Mouse (Mus musculus): ENCODE measurements at regions not wholly inside any gene's neighbourhood (a gene's known extent, or its start where the extent isn't known, plus 50 kb on each side); places are given as distances from the start of the nearest gene placed in this dataset.
"Not testable (repeated sequence)": the region's sequence is repeated elsewhere in the genome, so short reads cannot be mapped to it uniquely, and the experiment has no call there.

DNA sequence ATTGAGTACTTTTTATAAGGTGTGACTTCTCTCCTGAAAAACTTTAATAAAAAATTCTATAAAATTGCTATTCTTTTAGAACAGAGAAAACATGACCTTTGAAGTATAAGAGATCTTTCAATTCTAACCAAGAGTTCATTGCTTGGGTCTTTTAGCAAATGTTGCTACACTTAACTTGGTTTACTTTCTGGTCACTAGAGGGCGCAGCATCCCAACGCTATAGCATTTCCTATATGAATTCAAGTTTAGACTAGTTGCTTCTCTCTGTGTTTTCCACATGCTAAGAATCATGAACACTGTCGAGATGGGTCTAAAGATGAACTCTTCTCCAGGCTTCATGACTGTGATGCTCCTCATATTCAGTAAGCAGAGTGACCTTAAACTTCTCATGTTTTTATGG, 544.3 kb downstream of the Dad1 start:
- WGBS: 8% methylated on average over 3 of the region's 3 CpGs
- peak; percentile 50 for DNase-seq (ENCODE audit: low spot score)
- H3K4me2 ChIP-seq (ENCODE audit: low read length): not testable (repeated sequence)

DNA sequence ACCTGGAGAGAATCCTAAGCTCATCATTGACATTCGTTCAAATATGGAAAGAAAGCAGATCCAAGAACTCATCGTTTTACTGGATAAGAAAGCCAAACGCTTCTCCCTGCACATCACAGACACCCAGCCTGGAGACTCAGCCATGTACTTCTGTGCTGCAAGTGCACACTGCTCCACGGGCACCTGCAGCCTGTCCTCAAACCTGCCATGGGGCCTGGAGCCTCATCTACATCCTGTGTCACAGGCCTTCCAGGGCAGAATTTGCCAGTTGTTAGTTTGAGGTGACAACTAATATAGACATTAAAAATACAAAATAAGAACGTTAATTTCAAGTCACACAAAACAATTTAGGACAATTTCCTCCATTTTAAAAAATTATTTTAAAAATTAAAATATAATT, 549.6 kb downstream of the Dad1 start:
- not testable (repeated sequence) for ATAC-seq (replicated peaks; ENCODE audit: low FRiP score, low read depth); H3K9me3 ChIP-seq (replicated peaks; ENCODE audit: low read length); H3K4me3 ChIP-seq (replicated peaks; ENCODE audit: low read depth, low read length); H3K4me1 ChIP-seq (replicated peaks; ENCODE audit: insufficient read depth, low read length); H3K4me2 ChIP-seq (ENCODE audit: low read length); H3K27me3 ChIP-seq (ENCODE audit: insufficient read depth, low read length); H3K36me3 ChIP-seq (ENCODE audit: insufficient read depth, low read length); DNase-seq (ENCODE audit: low spot score); H3K9ac ChIP-seq (ENCODE audit: low read depth, low read length); H3K27ac ChIP-seq
- WGBS: 85% methylated on average over 5 of the region's 5 CpGs

More for the DNA sequence above, 544.3 kb downstream of the Dad1 start:
- TF ChIP-seq CTCF (IDR thresholded peaks at IDR 0.05; ENCODE audit: low read depth): peak; percentile 66
- H3K27me3 ChIP-seq (ENCODE audit: insufficient read depth, low read length); H3K27ac ChIP-seq; ATAC-seq (replicated peaks; ENCODE audit: low FRiP score, low read depth); H3K4me3 ChIP-seq (replicated peaks; ENCODE audit: low read depth, low read length); H3K4me1 ChIP-seq (replicated peaks; ENCODE audit: insufficient read depth, low read length); H3K9ac ChIP-seq (ENCODE audit: low read depth, low read length); H3K9me3 ChIP-seq (replicated peaks; ENCODE audit: low read length); H3K36me3 ChIP-seq (ENCODE audit: insufficient read depth, low read length): not testable (repeated sequence)

DNA sequence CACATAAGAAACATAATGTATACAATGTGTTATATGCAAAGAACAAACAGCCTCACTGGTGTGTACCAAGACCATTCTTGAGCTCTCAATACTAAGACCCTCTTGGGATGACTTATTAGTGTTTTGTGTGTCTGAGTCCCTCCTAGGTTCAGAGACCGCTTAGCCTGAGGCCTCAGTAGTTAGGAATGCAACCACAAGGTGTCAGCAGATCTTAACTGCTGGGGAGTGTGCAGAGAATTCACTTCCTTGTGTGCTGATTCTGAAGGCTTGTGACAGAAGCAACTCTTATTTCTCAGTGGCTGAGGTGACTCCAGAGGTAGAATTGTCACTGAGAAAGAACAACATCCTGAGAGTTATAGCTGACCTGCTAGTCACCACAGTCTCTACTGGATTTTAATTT, 550.3 kb downstream of the Dad1 start:
- not testable (repeated sequence) for DNase-seq (ENCODE audit: low spot score); ATAC-seq (replicated peaks; ENCODE audit: low FRiP score, low read depth); H3K4me1 ChIP-seq (replicated peaks; ENCODE audit: insufficient read depth, low read length); H3K4me2 ChIP-seq (ENCODE audit: low read length); H3K4me3 ChIP-seq (replicated peaks; ENCODE audit: low read depth, low read length); H3K27ac ChIP-seq; H3K9me3 ChIP-seq (replicated peaks; ENCODE audit: low read length); H3K9ac ChIP-seq (ENCODE audit: low read depth, low read length); H3K27me3 ChIP-seq (ENCODE audit: insufficient read depth, low read length); H3K36me3 ChIP-seq (ENCODE audit: insufficient read depth, low read length)
- peak; percentile 48 for TF ChIP-seq CTCF (IDR thresholded peaks at IDR 0.05; ENCODE audit: low read depth)
- 17% methylated on average over 1 of the region's 1 CpGs for WGBS

DNA sequence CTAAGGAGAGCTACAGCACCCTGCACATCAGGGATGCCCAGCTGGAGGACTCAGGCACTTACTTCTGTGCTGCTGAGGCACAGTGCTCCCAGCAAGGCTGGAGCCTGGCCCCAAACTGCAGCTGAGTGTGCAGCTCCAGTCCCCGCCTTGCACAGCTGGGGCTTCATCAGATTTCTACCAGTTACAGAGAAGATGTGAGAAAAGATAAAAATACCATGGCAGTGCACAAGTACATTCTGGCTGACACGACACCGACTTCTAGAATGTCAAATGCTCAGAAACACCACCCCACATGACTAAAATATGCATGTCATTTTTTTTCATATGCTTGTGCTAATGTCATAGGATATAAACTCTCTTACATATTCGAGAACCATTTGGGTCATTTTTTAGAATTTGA, 569.8 kb downstream of the Dad1 start:
- H3K4me1 ChIP-seq (replicated peaks; ENCODE audit: insufficient read depth, low read length); H3K27ac ChIP-seq; H3K27me3 ChIP-seq (ENCODE audit: insufficient read depth, low read length); H3K36me3 ChIP-seq (ENCODE audit: insufficient read depth, low read length); H3K4me3 ChIP-seq (replicated peaks; ENCODE audit: low read depth, low read length); H3K4me2 ChIP-seq (ENCODE audit: low read length); DNase-seq (ENCODE audit: low spot score); H3K9ac ChIP-seq (ENCODE audit: low read depth, low read length); ATAC-seq (replicated peaks; ENCODE audit: low FRiP score, low read depth); H3K9me3 ChIP-seq (replicated peaks; ENCODE audit: low read length): not testable (repeated sequence)
- 62% methylated on average over 4 of the region's 4 CpGs for WGBS

DNA sequence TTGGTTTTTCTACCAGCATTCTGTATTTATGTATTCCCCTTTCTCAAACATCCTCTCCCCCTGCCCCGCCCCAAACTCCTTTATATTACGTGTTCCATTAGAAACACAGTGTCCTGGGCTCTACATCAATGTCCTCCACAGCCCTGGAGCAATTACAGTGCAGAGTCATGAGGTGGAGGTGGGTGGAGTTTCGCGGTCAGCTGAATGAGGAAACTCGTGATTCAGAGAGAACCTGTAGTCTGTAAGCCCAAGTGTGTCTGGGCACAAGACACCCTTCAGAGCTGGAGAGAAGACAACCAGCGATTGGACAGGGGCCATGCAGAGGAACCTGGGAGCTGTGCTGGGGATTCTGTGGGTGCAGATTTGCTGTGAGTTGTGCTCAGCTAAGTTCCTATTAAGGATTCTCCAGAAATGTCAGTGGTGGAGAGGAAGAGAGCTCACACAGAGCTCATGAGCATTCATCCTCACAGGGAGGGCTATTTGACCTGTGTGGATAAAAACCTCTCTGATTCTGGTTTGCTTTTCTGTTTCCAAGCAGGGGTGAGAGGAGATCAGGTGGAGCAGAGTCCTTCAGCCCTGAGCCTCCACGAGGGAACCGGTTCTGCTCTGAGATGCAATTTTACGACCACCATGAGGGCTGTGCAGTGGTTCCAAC, 570.4 kb downstream of the Dad1 start:
- H3K27me3 ChIP-seq (ENCODE audit: insufficient read depth, low read length); H3K4me3 ChIP-seq (replicated peaks; ENCODE audit: low read depth, low read length); H3K36me3 ChIP-seq (ENCODE audit: insufficient read depth, low read length); H3K9me3 ChIP-seq (replicated peaks; ENCODE audit: low read length); DNase-seq (ENCODE audit: low spot score); H3K9ac ChIP-seq (ENCODE audit: low read depth, low read length); H3K4me2 ChIP-seq (ENCODE audit: low read length); H3K27ac ChIP-seq; H3K4me1 ChIP-seq (replicated peaks; ENCODE audit: insufficient read depth, low read length); ATAC-seq (replicated peaks; ENCODE audit: low FRiP score, low read depth): not testable (repeated sequence)
- WGBS: 47% methylated on average over 9 of the region's 9 CpGs

DNA sequence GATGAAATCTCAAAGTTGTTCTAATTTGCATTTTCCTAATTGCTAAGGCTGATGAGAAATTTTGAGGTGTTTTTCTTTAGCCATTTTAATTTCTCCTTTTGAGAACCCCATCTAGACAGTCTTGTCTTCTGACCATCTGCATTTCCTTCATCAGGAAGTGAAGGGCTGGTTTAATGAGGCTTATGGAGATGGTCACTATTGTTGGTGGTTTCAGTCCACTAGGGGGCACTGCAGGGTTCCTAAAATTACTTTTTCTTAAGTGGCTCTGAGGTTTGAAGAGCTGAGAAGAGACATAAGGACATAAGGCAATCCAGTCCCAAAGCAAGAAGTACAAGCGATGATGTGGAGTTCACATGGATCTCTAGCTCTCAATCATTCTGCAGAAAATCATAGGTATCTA, 571.2 kb downstream of the Dad1 start:
- H3K4me3 ChIP-seq (replicated peaks; ENCODE audit: low read depth, low read length); H3K27me3 ChIP-seq (ENCODE audit: insufficient read depth, low read length); H3K4me2 ChIP-seq (ENCODE audit: low read length); H3K4me1 ChIP-seq (replicated peaks; ENCODE audit: insufficient read depth, low read length); ATAC-seq (replicated peaks; ENCODE audit: low FRiP score, low read depth); DNase-seq (ENCODE audit: low spot score); H3K9ac ChIP-seq (ENCODE audit: low read depth, low read length); H3K9me3 ChIP-seq (replicated peaks; ENCODE audit: low read length); H3K36me3 ChIP-seq (ENCODE audit: insufficient read depth, low read length); H3K27ac ChIP-seq: not testable (repeated sequence)
- 96% methylated on average over 1 of the region's 1 CpGs for WGBS

DNA sequence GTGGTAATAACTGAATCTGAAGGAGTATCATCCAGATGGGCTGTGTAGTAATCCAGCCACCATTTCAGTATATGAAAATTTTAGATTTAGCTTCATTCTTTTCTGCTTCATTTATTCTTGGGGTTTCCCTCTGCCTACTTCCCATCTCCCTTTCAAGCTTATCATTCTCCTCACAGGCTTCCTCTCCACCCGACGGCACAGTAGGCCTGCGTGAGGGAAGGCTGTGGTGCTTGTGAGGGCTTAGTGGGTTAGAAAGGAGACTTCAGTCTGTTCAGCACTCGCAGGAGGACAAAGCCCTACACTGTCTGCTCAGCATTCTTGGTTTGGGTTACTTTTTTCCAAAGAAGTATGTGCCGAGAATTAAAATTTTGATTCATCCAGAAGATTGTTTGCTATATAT, 572.6 kb downstream of the Dad1 start:
- H3K27me3 ChIP-seq (ENCODE audit: insufficient read depth, low read length); H3K9me3 ChIP-seq (replicated peaks; ENCODE audit: low read length); H3K27ac ChIP-seq; H3K9ac ChIP-seq (ENCODE audit: low read depth, low read length); H3K4me2 ChIP-seq (ENCODE audit: low read length); H3K36me3 ChIP-seq (ENCODE audit: insufficient read depth, low read length); ATAC-seq (replicated peaks; ENCODE audit: low FRiP score, low read depth); H3K4me3 ChIP-seq (replicated peaks; ENCODE audit: low read depth, low read length); H3K4me1 ChIP-seq (replicated peaks; ENCODE audit: insufficient read depth, low read length); DNase-seq (ENCODE audit: low spot score): not testable (repeated sequence)
- 85% methylated on average over 5 of the region's 5 CpGs for WGBS

All from kidney, postnatal 0 days (tissue).